Mouse (Mus musculus) thymus, postnatal 0 days (tissue): Measurements from ENCODE around the gene Fcgr1. TPM values are rescaled to one million over a fixed set of nuclear protein-coding genes. Genes with fewer than 3 reads are reported as not detected.

Experiments used
- microRNA-seq: library from miRNA; unstranded; fragments of <30 nt; microRNA quantifications from one replicate; pipeline ENCODE4, GENCODE M21; 2016; ENCODE audit warnings: borderline number of aligned reads
- polyA plus RNA-seq: library from polyadenylated mRNA; unstranded; fragments of >200 nt; fragmentation: Nextera tagmentation; extraction: Ambion mirVana; gene quantifications from 2 replicates; pipeline ENCODE4 v1.2.1, GENCODE M21; 2015

Gene Fcgr1
- polyA plus RNA-seq, 1 experiment from 2014 or later = 3.4 TPM

Small RNA genes lying within 50 kb of the gene (microRNA-seq; reads per million reads assigned to microRNA genes)
- not detected for gene Gm47311
- not detected for gene Gm47313

Other genes starting within 250 kb of the Fcgr1 start
- gene Vps45, start 235.5 kb downstream of the Fcgr1 start, polyA plus RNA-seq = 58.7 and 61.6 TPM in 2 replicates
- 12.2 and 17.7 TPM in 2 replicates for gene Otud7b, start 189.4 kb downstream of the Fcgr1 start, polyA plus RNA-seq
- gene Mtmr11, start 132.0 kb downstream of the Fcgr1 start, polyA plus RNA-seq = 8.9 and 9.6 TPM in 2 replicates
- gene Sf3b4, start 121.6 kb downstream of the Fcgr1 start, polyA plus RNA-seq = 129 and 151 TPM in 2 replicates
- 1.2 and 2.3 TPM in 2 replicates for gene Sv2a, start 112.8 kb downstream of the Fcgr1 start, polyA plus RNA-seq
- gene Bola1, start 74.3 kb downstream of the Fcgr1 start, polyA plus RNA-seq = 84.7 and 86.0 TPM in 2 replicates
- 0.94 and 1.8 TPM in 2 replicates for gene Hist2h2ab, start 74.1 kb downstream of the Fcgr1 start, polyA plus RNA-seq
- 41.4 and 51.6 TPM in 2 replicates for gene Hist2h2ac, start 73.1 kb downstream of the Fcgr1 start, polyA plus RNA-seq
- 8.6 and 10.0 TPM in 2 replicates for gene Hist2h2be, start 72.8 kb downstream of the Fcgr1 start, polyA plus RNA-seq
- 30.0 and 47.7 TPM in 2 replicates for gene Hist2h3c2, start 54.8 kb downstream of the Fcgr1 start, polyA plus RNA-seq
- 215 and 339 TPM in 2 replicates for gene Hist2h2aa2, start 53.7 kb downstream of the Fcgr1 start, polyA plus RNA-seq
- gene Hist2h2aa1, start 48.5 kb downstream of the Fcgr1 start, polyA plus RNA-seq = 117 and 143 TPM in 2 replicates
- gene Hist2h3c1, start 47.3 kb downstream of the Fcgr1 start, polyA plus RNA-seq = 0.64 and 0.76 TPM in 2 replicates
- gene Hist2h4, start 30.7 kb downstream of the Fcgr1 start, polyA plus RNA-seq = 101 and 145 TPM in 2 replicates
- 278 and 396 TPM in 2 replicates for gene Hist2h3b, start 25.3 kb downstream of the Fcgr1 start, polyA plus RNA-seq
- gene Hist2h2bb, start 24.2 kb downstream of the Fcgr1 start, polyA plus RNA-seq = 47.9 and 71.3 TPM in 2 replicates
- gene BC107364, start 158.3 kb upstream of the Fcgr1 start, polyA plus RNA-seq = 0.46 and 0.55 TPM in 2 replicates
- 0.13 and 0.18 TPM in 2 replicates for gene Hfe2, start 231.2 kb upstream of the Fcgr1 start, polyA plus RNA-seq